Mouse (Mus musculus) hindbrain, embryonic 15.5 days (tissue): ENCODE measurements around the gene Carnmt1. TPM values are rescaled to one million over a fixed set of nuclear protein-coding genes. Genes with fewer than 3 reads are reported as not detected.

Experiments
- ATAC-seq: fragments of 200-750 bp; cut with Nextera tagmentation; 2 replicates; pipeline ENCODE4 v1.8.0; 2017; ENCODE audit warnings: low read depth, moderate number of reproducible peaks, moderate TSS enrichment; ENCODE audit not compliant: low FRiP score
- H3K27ac ChIP-seq: fragments of 300-500 bp; sonication (generic); replicated peaks from 2 replicates; pipeline ENCODE4 v1.5.1; 2015; ENCODE audit warnings: mild to moderate bottlenecking, inconsistent platforms
- H3K27me3 ChIP-seq: fragments of 300-500 bp; sonication (generic); 2 replicates; pipeline ENCODE4 v1.6.1; 2015; ENCODE audit warnings: control low read depth, inconsistent platforms
- H3K36me3 ChIP-seq: fragments of 300-500 bp; sonication (generic); 2 replicates; pipeline ENCODE4 v1.6.1; 2015; ENCODE audit warnings: control low read depth, inconsistent platforms
- H3K4me1 ChIP-seq: fragments of 300-500 bp; sonication (generic); replicated peaks from 2 replicates; pipeline ENCODE4 v1.6.1; 2015; ENCODE audit warnings: control low read depth, inconsistent platforms
- H3K4me2 ChIP-seq: fragments of 300-500 bp; sonication (generic); 2 replicates; pipeline ENCODE4 v1.6.1; 2015; ENCODE audit warnings: moderate library complexity, mild to moderate bottlenecking, inconsistent platforms
- H3K4me3 ChIP-seq: fragments of 300-500 bp; sonication (generic); 2 replicates; pipeline ENCODE4 v1.5.1; 2015; ENCODE audit warnings: mild to moderate bottlenecking, inconsistent platforms
- H3K9ac ChIP-seq: fragments of 300-500 bp; sonication (generic); 2 replicates; pipeline ENCODE4 v1.6.1; 2015; ENCODE audit warnings: inconsistent platforms
- H3K9me3 ChIP-seq: fragments of 300-500 bp; sonication (generic); 2 replicates; pipeline ENCODE4 v1.6.1; 2016; ENCODE audit warnings: control low read depth, inconsistent platforms
- WGBS: fragments of 180-500 bp; shearing (Covaris S2); methylation state at CpG from one replicate; pipeline ENCODE4 v1.1.7; 2015; 5-methylcytosine and 5-hydroxymethylcytosine counted together
- polyA plus RNA-seq: library from polyadenylated mRNA; unstranded; fragments of >200 nt; fragmentation: Nextera tagmentation; extraction: Ambion mirVana; gene quantifications from 2 replicates; pipeline ENCODE4 v1.2.1, GENCODE M21; 2015

Carnmt1 gene
- polyA plus RNA-seq, 1 experiment from 2014 or later, result 19.3 TPM

GRCm38 (mm10) chr19:18658473-18658872 lies 12.1 kb upstream of the Carnmt1 start:
- H3K4me1 ChIP-seq, result no peaks in the 10 kb centered on the region
- 73% methylated on average over 4 of the region's 4 CpGs for WGBS
- no peaks in the 10 kb centered on the region for H3K27me3 ChIP-seq
- no peak overlapping the region for H3K27ac ChIP-seq
- no peak overlapping the region for H3K9ac ChIP-seq
- no peak overlapping the region for H3K4me2 ChIP-seq
- H3K36me3 ChIP-seq, result no peaks in the 10 kb centered on the region
- ATAC-seq, result no peak
- H3K4me3 ChIP-seq, result no peak overlapping the region
- no peaks in the 10 kb centered on the region for H3K9me3 ChIP-seq

GRCm38 (mm10) chr19:18659349-18659748 lies 11.2 kb upstream of the Carnmt1 start:
- no peak overlapping the region for H3K9ac ChIP-seq
- no peak overlapping the region for H3K4me2 ChIP-seq
- H3K27ac ChIP-seq, result no peak overlapping the region
- no peak overlapping the region for H3K4me3 ChIP-seq
- no peaks in the 10 kb centered on the region for H3K27me3 ChIP-seq
- H3K9me3 ChIP-seq, result no peaks in the 10 kb centered on the region
- no peaks in the 10 kb centered on the region for H3K4me1 ChIP-seq
- H3K36me3 ChIP-seq, result no peaks in the 10 kb centered on the region
- WGBS, result 50% methylated on average over 1 of the region's 1 CpGs
- no peak for ATAC-seq

GRCm38 (mm10) chr19:18660466-18660865 lies 10.1 kb upstream of the Carnmt1 start:
- 85% methylated on average over 3 of the region's 3 CpGs for WGBS
- no peaks in the 10 kb centered on the region for H3K4me1 ChIP-seq
- H3K27me3 ChIP-seq, result no peaks in the 10 kb centered on the region
- no peak for ATAC-seq
- H3K9me3 ChIP-seq, result no peaks in the 10 kb centered on the region
- no peak overlapping the region for H3K4me3 ChIP-seq
- H3K9ac ChIP-seq, result no peak overlapping the region
- H3K36me3 ChIP-seq, result no peaks in the 10 kb centered on the region
- H3K4me2 ChIP-seq, result no peak overlapping the region
- H3K27ac ChIP-seq, result no peak overlapping the region

GRCm38 (mm10) chr19:18661683-18662082 lies 8.9 kb upstream of the Carnmt1 start:
- H3K27me3 ChIP-seq, result no peaks in the 10 kb centered on the region
- H3K9ac ChIP-seq, result no peak overlapping the region
- no peaks in the 10 kb centered on the region for H3K4me1 ChIP-seq
- H3K9me3 ChIP-seq, result no peaks in the 10 kb centered on the region
- ATAC-seq, result no peak
- H3K27ac ChIP-seq, result no peak overlapping the region
- 45% methylated on average over 1 of the region's 1 CpGs for WGBS
- no peaks in the 10 kb centered on the region for H3K36me3 ChIP-seq
- no peak overlapping the region for H3K4me2 ChIP-seq
- no peak overlapping the region for H3K4me3 ChIP-seq

- Histone ChIP-seq H3K9ac (no peak overlapping the region), H3K27me3 (no peaks in the 10 kb centered on the region), H3K36me3 (no peaks in the 10 kb centered on the region), H3K27ac (no peak overlapping the region), H3K4me3 (no peak overlapping the region), H3K4me2 (no peak overlapping the region), H3K9me3 (no peaks in the 10 kb centered on the region), H3K4me1 (no peaks in the 10 kb centered on the region)
- WGBS, result 78% methylated on average over 2 of the region's 2 CpGs
- no peak for ATAC-seq
These were observed 6.7 kb upstream of the Carnmt1 start for GRCm38 (mm10) chr19:18663904-18664303.

GRCm38 (mm10) chr19:18666966-18667365 lies 3.6 kb upstream of the Carnmt1 start:
- no peak overlapping the region for H3K27ac ChIP-seq
- no peak overlapping the region for H3K4me3 ChIP-seq
- no peaks in the 10 kb centered on the region for H3K27me3 ChIP-seq
- no peak for ATAC-seq
- H3K9me3 ChIP-seq, result no peaks in the 10 kb centered on the region
- H3K9ac ChIP-seq, result no peak overlapping the region
- no peaks in the 10 kb centered on the region for H3K36me3 ChIP-seq
- H3K4me2 ChIP-seq, result no peak overlapping the region
- WGBS, result 77% methylated on average over 7 of the region's 7 CpGs
- H3K4me1 ChIP-seq, result peaks cover 9% of the 10 kb centered on the region

- no peak for ATAC-seq
- no peaks in the 10 kb centered on the region for H3K9me3 ChIP-seq
- H3K4me1 ChIP-seq, result peaks cover 29% of the 10 kb centered on the region
- no peak overlapping the region for H3K27ac ChIP-seq
- H3K36me3 ChIP-seq, result no peaks in the 10 kb centered on the region
- no peak overlapping the region for H3K4me3 ChIP-seq
- 91% methylated on average over 7 of the region's 7 CpGs for WGBS
- H3K27me3 ChIP-seq, result no peaks in the 10 kb centered on the region
- H3K4me2 ChIP-seq, result no peak overlapping the region
- no peak overlapping the region for H3K9ac ChIP-seq
These were observed 1.0 kb upstream of the Carnmt1 start for GRCm38 (mm10) chr19:18669551-18669950.

GRCm38 (mm10) chr19:18671056-18671741 lies 635 bp downstream of the Carnmt1 start:
- Histone ChIP-seq H3K9ac (peak overlapping the region; percentile 91), H3K4me2 (peak overlapping the region; percentile 75), H3K27ac (peak overlapping the region; percentile 85), H3K27me3 (no peaks in the 10 kb centered on the region), H3K4me3 (peak overlapping the region; percentile 94), H3K9me3 (no peaks in the 10 kb centered on the region), H3K36me3 (no peaks in the 10 kb centered on the region), H3K4me1 (peaks cover 29% of the 10 kb centered on the region)
- WGBS, result under 1% methylated on average over 53 of the region's 64 CpGs
- peak; percentile 1 for ATAC-seq

GRCm38 (mm10) chr19:18672498-18672897 lies 1.9 kb downstream of the Carnmt1 start:
- H3K27ac ChIP-seq, result no peak overlapping the region
- no peak overlapping the region for H3K9ac ChIP-seq
- WGBS, result 62% methylated on average over 3 of the region's 3 CpGs
- H3K36me3 ChIP-seq, result no peaks in the 10 kb centered on the region
- H3K9me3 ChIP-seq, result no peaks in the 10 kb centered on the region
- peak overlapping the region; percentile 75 for H3K4me2 ChIP-seq
- ATAC-seq, result no peak
- peak overlapping the region; percentile 94 for H3K4me3 ChIP-seq
- H3K4me1 ChIP-seq, result peaks cover 29% of the 10 kb centered on the region
- no peaks in the 10 kb centered on the region for H3K27me3 ChIP-seq

GRCm38 (mm10) chr19:18673116-18673515 lies 2.6 kb downstream of the Carnmt1 start:
- H3K9me3 ChIP-seq, result no peaks in the 10 kb centered on the region
- no peak for ATAC-seq
- H3K27ac ChIP-seq, result no peak overlapping the region
- H3K36me3 ChIP-seq, result no peaks in the 10 kb centered on the region
- peaks cover 29% of the 10 kb centered on the region for H3K4me1 ChIP-seq
- H3K4me3 ChIP-seq, result peak overlapping the region; percentile 94
- H3K27me3 ChIP-seq, result no peaks in the 10 kb centered on the region
- WGBS, result 9% methylated on average over 4 of the region's 4 CpGs
- H3K4me2 ChIP-seq, result peak overlapping the region; percentile 75
- 0 out of 2 replicates have a peak overlapping the region, but pooled peaks have one; percentile 31 for H3K9ac ChIP-seq

GRCm38 (mm10) chr19:18682142-18682541 lies 11.6 kb downstream of the Carnmt1 start:
- 73% methylated on average over 4 of the region's 4 CpGs for WGBS
- no peak for ATAC-seq
- H3K27ac ChIP-seq, result no peak overlapping the region

GRCm38 (mm10) chr19:18687556-18687955 lies 17.0 kb downstream of the Carnmt1 start:
- no peaks in the 10 kb centered on the region for H3K4me1 ChIP-seq
- H3K36me3 ChIP-seq, result no peaks in the 10 kb centered on the region
- no peak overlapping the region for H3K27ac ChIP-seq
- H3K9me3 ChIP-seq, result no peaks in the 10 kb centered on the region
- H3K4me3 ChIP-seq, result no peak overlapping the region
- no peaks in the 10 kb centered on the region for H3K27me3 ChIP-seq
- no peak overlapping the region for H3K4me2 ChIP-seq
- ATAC-seq, result no peak
- no peak overlapping the region for H3K9ac ChIP-seq
- 76% methylated on average over 3 of the region's 3 CpGs for WGBS

More at GRCm38 (mm10) chr19:18682142-18682541, 11.6 kb downstream of the Carnmt1 start:
- Histone ChIP-seq H3K4me2 (no peak overlapping the region), H3K9me3 (no peaks in the 10 kb centered on the region), H3K4me3 (no peak overlapping the region), H3K4me1 (no peaks in the 10 kb centered on the region), H3K27me3 (no peaks in the 10 kb centered on the region), H3K36me3 (peaks cover 18% of the 10 kb centered on the region), H3K9ac (no peak overlapping the region)

GRCm38 (mm10) chr19:18692176-18692575 lies 21.6 kb downstream of the Carnmt1 start:
- H3K27ac ChIP-seq, result no peak overlapping the region
- no peak overlapping the region for H3K4me3 ChIP-seq
- peaks cover 10% of the 10 kb centered on the region for H3K36me3 ChIP-seq
- no peak overlapping the region for H3K9ac ChIP-seq
- H3K27me3 ChIP-seq, result no peaks in the 10 kb centered on the region
- H3K4me1 ChIP-seq, result no peaks in the 10 kb centered on the region
- WGBS, result 89% methylated on average over 3 of the region's 3 CpGs
- no peaks in the 10 kb centered on the region for H3K9me3 ChIP-seq
- no peak for ATAC-seq
- no peak overlapping the region for H3K4me2 ChIP-seq
